Mouse (Mus musculus): ENCODE results near the gene Rnf216.

DNA sequence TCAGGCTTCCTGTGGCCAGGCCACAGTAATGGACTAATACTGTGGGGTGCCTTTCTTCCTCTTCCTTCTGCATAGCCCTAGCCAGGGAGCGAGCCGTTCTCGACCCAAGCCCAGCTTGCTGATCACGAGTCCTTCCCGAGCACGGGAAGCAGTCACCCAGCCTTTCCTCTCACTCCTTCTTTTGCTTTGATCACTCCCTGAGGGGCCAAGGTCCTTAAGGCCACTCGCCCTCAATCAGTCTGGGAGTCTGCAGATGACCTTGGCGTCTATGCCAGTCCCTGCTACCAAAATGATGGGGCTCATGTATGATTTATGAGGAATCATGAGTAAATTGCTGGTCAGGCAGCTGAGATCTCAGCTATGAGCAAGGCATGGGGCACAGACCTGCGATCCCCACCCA lies 115.3 kb downstream of the Rnf216 start:
- TF ChIP-seq MAFK (IDR thresholded peaks at IDR 0.05; ENCODE audit: borderline replicate concordance, low read depth, low read length): no peak
- no peak for TF ChIP-seq GATA1 (IDR thresholded peaks at IDR 0.05; ENCODE audit: low read depth, low read length)
- no peak for TF ChIP-seq EP300 (IDR thresholded peaks at IDR 0.05; ENCODE audit: low read depth in 1 of 2, low read length in 2 of 2)
- no peak for TF ChIP-seq POLR2AphosphoS2 (IDR thresholded peaks at IDR 0.05; ENCODE audit: low read length)
- no peak for TF ChIP-seq CTCF (IDR thresholded peaks at IDR 0.05 in 2 of 3, conservative IDR thresholded peaks at IDR 0.05 in 1 of 3; ENCODE audit: control insufficient read depth in 1 of 3, insufficient read depth in 1 of 3, low read depth in 2 of 3, low read length in 3 of 3, poor library complexity in 1 of 3, severe bottlenecking in 1 of 3)
- no peak for TF ChIP-seq RCOR1 (IDR thresholded peaks at IDR 0.05; ENCODE audit: low read depth, low read length)
- no peak for TF ChIP-seq USF1 (IDR thresholded peaks at IDR 0.05; ENCODE audit: low read depth, low read length)
- no peak for TF ChIP-seq ELF1 (IDR thresholded peaks at IDR 0.05; ENCODE audit: low read depth, low read length)
- TF ChIP-seq POLR2A (IDR thresholded peaks at IDR 0.05; ENCODE audit: control insufficient read depth in 1 of 2, insufficient read depth in 1 of 2, low read depth in 1 of 2, low read length in 2 of 2, poor library complexity in 1 of 2): no peak
- no peak for TF ChIP-seq GABPA (IDR thresholded peaks at IDR 0.05; ENCODE audit: low read depth, low read length)
- TF ChIP-seq ZMIZ1 (IDR thresholded peaks at IDR 0.05; ENCODE audit: low read depth, low read length): no peak
- no peak for TF ChIP-seq MAZ (IDR thresholded peaks at IDR 0.05; ENCODE audit: low read depth, low read length)
- TF ChIP-seq NRF1 (IDR thresholded peaks at IDR 0.05; ENCODE audit: insufficient read depth, low read depth, low read length, poor library complexity, severe bottlenecking): no peak
